Mouse (Mus musculus) C2C12 (cell line): ENCODE measurements around the gene Xylt1.

Source experiments
- CTCF ChIP-seq: IDR thresholded peaks from one replicate; pipeline ENCODE4 v1.5.1; 2011; ENCODE audit not compliant: control insufficient read depth, insufficient read depth, insufficient read length
- MYOG ChIP-seq: IDR thresholded peaks from one replicate; pipeline ENCODE4 v1.6.1; 2011; ENCODE audit not compliant: control insufficient read depth, insufficient read length; ENCODE audit errors: extremely low read depth
- USF1 ChIP-seq: IDR thresholded peaks from one replicate; pipeline ENCODE4 v1.6.1; 2011; ENCODE audit warnings: low read depth, mild to moderate bottlenecking, control low read depth, moderate library complexity

DNA sequence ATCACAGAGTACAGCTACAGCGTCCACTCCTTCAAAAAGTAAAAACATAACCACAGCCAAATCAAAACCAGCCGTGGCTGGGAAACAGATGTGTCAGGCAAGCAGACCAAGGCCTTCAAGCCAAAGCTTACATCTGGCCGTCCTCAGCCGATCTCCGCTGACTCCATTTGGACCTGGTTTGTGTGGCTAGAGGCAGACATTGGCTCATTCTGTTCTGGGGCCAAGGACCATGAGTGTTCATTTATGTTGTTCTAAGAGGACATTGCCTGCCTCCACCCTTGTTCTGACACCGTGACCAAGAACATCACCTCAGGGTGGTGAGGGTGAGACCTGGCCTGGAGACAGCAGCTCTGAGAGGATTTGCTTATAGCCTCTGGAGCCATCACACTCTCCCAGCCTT, 113.4 kb downstream of the Xylt1 start:
- TF ChIP-seq USF1 (no peak), CTCF (no peak), MYOG (no peak)
